Mouse (Mus musculus) midbrain, embryonic 16.5 days (tissue): ENCODE results near the gene Myl12a. TPM values are rescaled to one million over a fixed set of nuclear protein-coding genes. Genes with fewer than 3 reads are reported as not detected.
"Not testable (repeated sequence)": the region's sequence is repeated elsewhere in the genome, so short reads cannot be mapped to it uniquely, and the experiment has no call there.

Experiments used
- ATAC-seq: fragments of 200-750 bp; cut with Nextera tagmentation; 2 replicates; pipeline ENCODE4 v1.8.0; 2017; ENCODE audit warnings: moderate TSS enrichment
- H3K27ac ChIP-seq: fragments of 300-500 bp; sonication (generic); 2 replicates; pipeline ENCODE4 v1.5.1; 2014; ENCODE audit warnings: mild to moderate bottlenecking, low read length, mixed read lengths
- H3K27me3 ChIP-seq: fragments of 300-500 bp; sonication (generic); 2 replicates; pipeline ENCODE4 v1.6.1; 2014; ENCODE audit warnings: low read depth, low read length, mixed read lengths; ENCODE audit not compliant: control insufficient read depth, insufficient read depth
- H3K36me3 ChIP-seq: fragments of 300-500 bp; sonication (generic); 2 replicates; pipeline ENCODE4 v1.6.1; 2014; ENCODE audit warnings: mild to moderate bottlenecking, low read length, moderate library complexity, mixed read lengths; ENCODE audit not compliant: control insufficient read depth, insufficient read depth
- H3K4me1 ChIP-seq: fragments of 300-500 bp; sonication (generic); 2 replicates; pipeline ENCODE4 v1.6.1; 2014; ENCODE audit warnings: mild to moderate bottlenecking, low read length, mixed read lengths; ENCODE audit not compliant: control insufficient read depth, insufficient read depth
- H3K4me2 ChIP-seq: fragments of 300-500 bp; sonication (generic); 2 replicates; pipeline ENCODE4 v1.6.1; 2014; ENCODE audit warnings: mild to moderate bottlenecking, low read length, mixed read lengths
- H3K4me3 ChIP-seq: fragments of 300-500 bp; sonication (generic); 2 replicates; pipeline ENCODE4 v1.5.1; 2014; ENCODE audit warnings: low read depth, mild to moderate bottlenecking, low read length, moderate library complexity, mixed read lengths
- H3K9ac ChIP-seq: fragments of 300-500 bp; sonication (generic); 2 replicates; pipeline ENCODE4 v1.6.1; 2014; ENCODE audit warnings: low read depth, low read length, mixed read lengths
- H3K9me3 ChIP-seq: fragments of 300-500 bp; sonication (generic); replicated peaks from 2 replicates; pipeline ENCODE4 v1.6.1; 2014; ENCODE audit warnings: mild to moderate bottlenecking, low read length, mixed read lengths; ENCODE audit not compliant: control insufficient read depth, poor library complexity, severe bottlenecking
- WGBS: fragments of 180-500 bp; shearing (Covaris S2); extraction: QIAGEN DNeasy Blood & Tissue Kit; methylation state at CpG from one replicate; pipeline ENCODE4 v1.1.7; 2014; 5-methylcytosine and 5-hydroxymethylcytosine counted together
- polyA plus RNA-seq: library from polyadenylated mRNA; unstranded; fragments of >200 nt; fragmentation: Nextera tagmentation; extraction: Ambion mirVana; gene quantifications from 2 replicates; pipeline ENCODE4 v1.2.1, GENCODE M21; 2015

Myl12a gene
- polyA plus RNA-seq, 1 experiment from 2014 or later, result 82.2 TPM

- Histone ChIP-seq H3K27me3 (no peaks in the 10 kb centered on the region), H3K9me3 (no peaks in the 10 kb centered on the region), H3K4me1 (peaks cover 23% of the 10 kb centered on the region), H3K9ac (peak overlapping the region; percentile 95), H3K4me3 (peak overlapping the region; percentile 92), H3K27ac (peak overlapping the region; percentile 98), H3K36me3 (peaks cover 4% of the 10 kb centered on the region; the same call in 1 of the 2 replicates), H3K4me2 (peak overlapping the region; percentile 93)
- no peak for ATAC-seq
- WGBS, result 46% methylated on average over 8 of the region's 8 CpGs
Observed at GRCm38 (mm10) chr17:70989430-70989829, 13.2 kb downstream of the Myl12a start.

DNA sequence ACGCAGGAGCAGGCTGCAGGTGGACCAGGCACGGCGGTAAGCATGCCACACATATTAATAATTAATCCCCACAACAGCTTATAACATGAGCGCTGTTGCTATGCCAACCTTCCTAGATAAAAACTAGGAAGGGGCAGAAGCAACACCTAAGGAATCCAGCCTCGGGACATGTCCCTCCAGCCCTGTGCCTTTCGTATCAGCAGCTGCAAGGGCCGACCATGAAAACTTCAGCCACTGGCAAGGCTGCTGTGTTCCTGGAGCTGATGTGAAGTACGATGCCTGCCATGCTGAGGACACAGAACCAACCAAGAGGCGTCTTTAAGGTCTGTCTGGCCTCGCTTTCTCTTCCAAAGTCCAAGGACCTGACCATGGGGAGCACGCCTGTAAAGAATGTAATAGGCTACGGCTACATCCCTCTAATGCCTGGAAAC is 14.3 kb downstream of the Myl12a start:
- Histone ChIP-seq H3K4me2 (peak overlapping the region; percentile 8; the same call in 1 of the 2 replicates), H3K27me3 (no peaks in the 10 kb centered on the region), H3K27ac (no peak overlapping the region), H3K9me3 (no peaks in the 10 kb centered on the region), H3K36me3 (peaks cover 4% of the 10 kb centered on the region; the same call in 1 of the 2 replicates), H3K9ac (no peak overlapping the region), H3K4me1 (peaks cover 23% of the 10 kb centered on the region), H3K4me3 (no peak overlapping the region)
- ATAC-seq, result no peak
- WGBS, result 85% methylated on average over 12 of the region's 12 CpGs

DNA sequence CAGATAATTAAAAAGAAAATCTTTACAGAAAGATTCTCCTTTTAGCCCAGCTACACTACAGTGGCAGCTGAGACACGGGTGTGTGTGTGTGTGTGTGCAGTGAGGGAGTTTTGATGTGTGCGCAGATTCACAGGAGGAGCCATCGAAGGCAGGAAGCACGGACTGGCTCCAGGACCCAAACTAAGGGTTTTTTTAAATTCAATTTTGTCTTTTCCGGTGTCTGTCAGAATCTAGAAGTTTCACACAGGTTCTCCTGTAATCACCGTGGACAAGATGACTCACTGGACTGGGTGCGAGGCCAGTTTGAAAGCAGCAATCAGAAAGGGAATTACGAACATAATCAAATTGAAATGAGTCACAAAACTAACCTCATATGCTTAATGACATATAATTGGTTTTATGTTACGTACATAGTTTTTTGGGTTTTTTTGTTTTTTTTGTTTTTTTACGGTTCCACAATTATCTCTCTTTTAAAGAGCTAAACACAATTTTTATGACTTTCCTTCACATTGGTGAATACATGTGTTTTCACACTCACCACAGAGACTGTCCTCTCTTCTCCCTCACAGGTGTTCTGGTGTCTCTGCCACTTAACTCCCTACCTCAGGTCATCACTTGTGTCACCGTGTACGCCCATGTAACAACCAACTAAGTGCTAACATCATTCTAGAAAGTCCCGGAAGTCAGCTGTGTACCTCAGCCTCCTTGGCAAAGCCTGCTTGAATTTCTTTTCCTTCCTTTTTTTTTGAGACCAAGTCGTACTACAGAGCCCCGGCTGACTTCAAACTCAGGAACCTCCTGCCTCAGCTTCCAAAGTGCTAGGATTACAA is 15.6 kb downstream of the Myl12a start:
- no peak overlapping the region for H3K4me2 ChIP-seq
- no peak overlapping the region for H3K4me3 ChIP-seq
- H3K27ac ChIP-seq, result no peak overlapping the region
- peaks cover 23% of the 10 kb centered on the region for H3K4me1 ChIP-seq
- ATAC-seq, result no peak
- no peaks in the 10 kb centered on the region for H3K27me3 ChIP-seq
- H3K9me3 ChIP-seq, result no peaks in the 10 kb centered on the region
- H3K36me3 ChIP-seq, result peaks cover 10% of the 10 kb centered on the region
- H3K9ac ChIP-seq, result no peak overlapping the region
- WGBS, result 91% methylated on average over 15 of the region's 15 CpGs

GRCm38 (mm10) chr17:70986355-70986740 is 16.3 kb downstream of the Myl12a start:
- Histone ChIP-seq H3K4me3 (no peak overlapping the region), H3K9me3 (no peaks in the 10 kb centered on the region), H3K4me1 (peaks cover 22% of the 10 kb centered on the region), H3K36me3 (peaks cover 10% of the 10 kb centered on the region), H3K9ac (no peak overlapping the region), H3K27ac (no peak overlapping the region), H3K4me2 (no peak overlapping the region), H3K27me3 (no peaks in the 10 kb centered on the region)
- ATAC-seq, result no peak
- WGBS, result 93% methylated on average over 6 of the region's 6 CpGs

DNA sequence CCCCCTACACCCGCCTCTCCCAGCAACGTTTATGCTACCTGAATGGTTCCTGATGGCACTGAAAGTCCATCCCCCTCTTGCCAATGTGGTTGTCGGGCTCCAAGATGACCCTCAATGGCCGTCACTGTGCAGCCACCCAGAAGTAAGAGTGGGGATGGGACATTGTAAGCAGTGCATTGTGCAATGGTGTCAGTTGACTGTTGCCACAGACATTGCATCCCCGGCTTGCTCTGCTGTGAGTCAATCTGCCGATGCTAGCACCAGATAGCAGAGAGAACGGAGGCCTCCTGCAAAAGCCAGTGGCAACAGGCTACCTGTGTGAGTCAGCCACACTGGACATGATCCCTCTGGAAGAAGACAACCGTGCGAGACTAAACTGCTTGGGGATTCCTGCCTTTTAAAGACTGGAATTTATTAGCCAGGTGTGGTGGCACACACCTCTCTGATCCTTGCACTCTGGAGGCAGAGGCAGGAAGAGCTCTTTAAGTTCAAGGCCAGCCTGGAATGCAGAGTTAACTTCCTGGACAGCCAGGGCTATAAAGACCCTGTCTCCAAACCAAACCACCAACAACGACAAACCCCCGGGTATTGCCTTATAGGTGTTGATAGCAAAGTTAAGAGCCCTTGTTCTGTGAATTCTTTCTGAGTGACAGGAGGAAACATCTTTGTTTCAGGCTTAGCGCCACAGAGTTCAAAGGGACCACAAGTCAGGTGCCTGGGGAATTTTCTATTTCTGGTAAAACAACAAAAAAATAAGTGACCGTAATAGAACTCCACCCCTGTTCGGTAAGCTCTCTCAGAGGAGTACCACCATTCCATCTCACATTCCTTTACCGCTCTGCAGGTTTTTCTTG is 16.9 kb downstream of the Myl12a start:
- no peaks in the 10 kb centered on the region for H3K27me3 ChIP-seq
- H3K4me2 ChIP-seq, result no peak overlapping the region
- no peak for ATAC-seq
- no peak overlapping the region for H3K9ac ChIP-seq
- peaks cover 10% of the 10 kb centered on the region for H3K36me3 ChIP-seq
- H3K4me3 ChIP-seq, result no peak overlapping the region
- no peak overlapping the region for H3K27ac ChIP-seq
- no peaks in the 10 kb centered on the region for H3K9me3 ChIP-seq
- WGBS, result 92% methylated on average over 15 of the region's 15 CpGs
- H3K4me1 ChIP-seq, result peaks cover 17% of the 10 kb centered on the region

DNA sequence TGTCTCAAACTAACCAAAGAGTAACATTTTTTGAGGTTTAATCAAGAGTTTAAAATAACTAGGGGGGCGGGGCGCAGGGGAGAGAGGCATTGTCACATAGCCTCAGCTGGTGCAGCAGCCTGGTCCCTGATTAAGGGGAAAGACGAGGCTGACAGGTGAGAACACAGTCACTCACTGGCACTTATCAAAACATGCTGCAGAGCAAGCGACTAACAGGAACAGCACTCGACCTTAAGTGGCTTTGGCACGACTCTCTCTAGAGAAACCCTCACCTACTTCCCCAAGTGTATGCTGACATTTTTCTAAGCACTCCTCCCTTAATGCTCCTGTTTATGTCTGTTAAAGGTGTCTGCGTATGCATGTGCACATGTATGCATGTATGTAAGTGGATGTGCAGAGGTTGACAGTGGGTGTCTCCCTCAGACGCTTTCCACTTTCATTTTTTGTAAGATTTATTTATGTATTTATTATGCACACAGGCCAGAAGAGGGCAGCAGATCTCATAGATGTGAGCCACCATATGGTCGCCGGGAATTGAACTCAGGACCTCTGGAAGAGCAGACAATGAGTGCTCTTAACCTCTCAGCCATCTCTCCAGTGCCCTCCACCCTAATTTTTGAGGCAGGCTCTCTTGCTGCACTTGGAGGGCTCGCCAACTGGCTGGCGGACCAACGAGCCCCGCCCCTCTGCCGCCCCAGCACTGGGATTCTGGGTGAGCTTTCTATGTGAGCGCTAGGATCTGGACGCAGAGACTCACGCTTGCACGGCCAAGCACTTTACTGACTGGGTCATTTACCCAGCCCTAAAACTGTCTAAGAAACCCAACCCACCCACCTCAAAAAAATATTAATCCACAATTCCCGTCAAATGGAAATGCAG is 23.1 kb downstream of the Myl12a start:
- Histone ChIP-seq H3K9me3 (no peaks in the 10 kb centered on the region), H3K27me3 (no peaks in the 10 kb centered on the region), H3K4me2 (no peak overlapping the region), H3K27ac (no peak overlapping the region), H3K36me3 (peaks cover 24% of the 10 kb centered on the region), H3K4me3 (no peak overlapping the region), H3K9ac (no peak overlapping the region), H3K4me1 (no peaks in the 10 kb centered on the region)
- WGBS, result 89% methylated on average over 20 of the region's 20 CpGs
- ATAC-seq, result no peak

DNA sequence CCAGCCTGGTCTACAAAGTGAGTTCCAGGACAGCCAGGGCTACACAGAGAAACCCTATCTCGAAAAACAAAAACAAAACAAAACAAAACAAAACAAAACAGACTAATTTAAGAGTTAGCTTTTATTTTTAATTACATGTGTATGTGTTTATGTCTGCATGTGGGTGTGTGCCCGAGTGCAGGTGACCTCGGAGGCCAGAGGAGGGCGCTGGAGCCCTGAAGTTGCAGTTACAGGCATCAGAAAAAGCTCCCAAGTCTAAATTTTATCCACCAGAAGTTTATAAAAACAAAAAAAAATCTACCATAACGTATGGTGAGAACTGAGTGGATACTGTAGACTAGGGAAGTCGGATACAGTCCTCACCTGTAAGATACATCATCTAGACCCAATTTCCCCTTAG is 24.9 kb downstream of the Myl12a start:
- H3K4me3 ChIP-seq, result no peak overlapping the region
- H3K36me3 ChIP-seq, result peaks cover 29% of the 10 kb centered on the region
- H3K27ac ChIP-seq, result no peak overlapping the region
- ATAC-seq, result no peak
- no peak overlapping the region for H3K9ac ChIP-seq
- no peaks in the 10 kb centered on the region for H3K4me1 ChIP-seq
- H3K4me2 ChIP-seq, result no peak overlapping the region
- no peaks in the 10 kb centered on the region for H3K27me3 ChIP-seq
- 94% methylated on average over 6 of the region's 6 CpGs for WGBS
- H3K9me3 ChIP-seq, result no peaks in the 10 kb centered on the region

GRCm38 (mm10) chr17:70974065-70974464 is 28.6 kb downstream of the Myl12a start:
- H3K9me3 ChIP-seq, H3K9ac ChIP-seq, H3K27ac ChIP-seq, H3K4me1 ChIP-seq, H3K4me2 ChIP-seq, ATAC-seq, H3K4me3 ChIP-seq, H3K27me3 ChIP-seq: not testable (repeated sequence)
- WGBS, result 94% methylated on average over 14 of the region's 14 CpGs
- H3K36me3 ChIP-seq, result peaks cover 24% of the 10 kb centered on the region
